Mouse (Mus musculus): ENCODE results near the gene Acsbg1. TPM values are rescaled to one million over a fixed set of nuclear protein-coding genes. Genes with fewer than 3 reads are reported as not detected.
"Not testable (repeated sequence)": the region's sequence is repeated elsewhere in the genome, so short reads cannot be mapped to it uniquely, and the experiment has no call there.

Acsbg1 gene
- total RNA-seq, 1 experiment, result 2.7 TPM

DNA sequence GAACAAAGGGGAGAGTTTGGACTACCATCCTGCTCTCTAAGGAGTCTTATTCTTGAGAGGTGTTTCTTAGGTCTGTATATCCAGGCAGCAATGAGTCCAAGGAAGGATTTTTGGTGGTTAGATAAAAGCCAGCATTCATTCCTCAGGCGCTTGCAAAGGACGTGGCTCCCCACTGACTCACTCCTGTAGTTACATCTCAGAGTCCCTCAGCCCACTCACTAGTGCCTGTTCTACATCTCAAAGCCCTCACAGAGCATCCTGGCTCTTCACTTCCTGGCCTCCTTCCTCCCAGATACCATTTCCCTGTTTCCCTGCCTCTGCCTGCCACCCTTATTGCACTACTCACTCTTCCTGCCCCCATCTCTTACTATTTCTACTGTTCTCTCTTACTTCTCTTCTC is 59.3 kb downstream of the Acsbg1 start:
- Histone ChIP-seq H3K4me3 (ENCODE audit: insufficient read depth in 1 of 2, low read depth in 1 of 2, low read length in 2 of 2, poor library complexity in 1 of 2, severe bottlenecking in 1 of 2) (no peak overlapping the region), H3K9me3 (ENCODE audit: control insufficient read depth, insufficient read depth, low read depth, low read length) (no peaks in the 10 kb centered on the region), H3K9ac (ENCODE audit: insufficient read depth, low read depth, low read length, poor library complexity, severe bottlenecking) (no peak overlapping the region), H3K4me1 (ENCODE audit: control insufficient read depth in 2 of 2, insufficient read depth in 2 of 2, low read length in 2 of 2, poor library complexity in 1 of 2) (no peaks in the 10 kb centered on the region), H3K27ac (ENCODE audit: insufficient read depth, low read depth, low read length, poor library complexity, severe bottlenecking) (no peak overlapping the region), H3K36me3 (ENCODE audit: control insufficient read depth, insufficient read depth, low read length, poor library complexity, severe bottlenecking) (peaks cover 46% of the 10 kb centered on the region)
- no peak for DNase-seq (ENCODE audit: low read depth, low spot score)
- in situ Hi-C loops (cut with MboI; ENCODE audit: low sequenced_read_pairs in 2 of 2, unreplicated experiment in 2 of 2), result no loop called here
- TF ChIP-seq CHD2 (IDR thresholded peaks at IDR 0.05; ENCODE audit: low read depth, low read length) (no peak), ZNF384 (IDR thresholded peaks at IDR 0.05; ENCODE audit: low read depth, low read length) (no peak), MAFK (IDR thresholded peaks at IDR 0.05; ENCODE audit: insufficient read depth, low read depth, low read length) (no peak), ZC3H11A (IDR thresholded peaks at IDR 0.05; ENCODE audit: borderline replicate concordance, low read depth, low read length) (no peak), HCFC1 (IDR thresholded peaks at IDR 0.05; ENCODE audit: borderline replicate concordance, insufficient read depth, low read length) (no peak)

DNA sequence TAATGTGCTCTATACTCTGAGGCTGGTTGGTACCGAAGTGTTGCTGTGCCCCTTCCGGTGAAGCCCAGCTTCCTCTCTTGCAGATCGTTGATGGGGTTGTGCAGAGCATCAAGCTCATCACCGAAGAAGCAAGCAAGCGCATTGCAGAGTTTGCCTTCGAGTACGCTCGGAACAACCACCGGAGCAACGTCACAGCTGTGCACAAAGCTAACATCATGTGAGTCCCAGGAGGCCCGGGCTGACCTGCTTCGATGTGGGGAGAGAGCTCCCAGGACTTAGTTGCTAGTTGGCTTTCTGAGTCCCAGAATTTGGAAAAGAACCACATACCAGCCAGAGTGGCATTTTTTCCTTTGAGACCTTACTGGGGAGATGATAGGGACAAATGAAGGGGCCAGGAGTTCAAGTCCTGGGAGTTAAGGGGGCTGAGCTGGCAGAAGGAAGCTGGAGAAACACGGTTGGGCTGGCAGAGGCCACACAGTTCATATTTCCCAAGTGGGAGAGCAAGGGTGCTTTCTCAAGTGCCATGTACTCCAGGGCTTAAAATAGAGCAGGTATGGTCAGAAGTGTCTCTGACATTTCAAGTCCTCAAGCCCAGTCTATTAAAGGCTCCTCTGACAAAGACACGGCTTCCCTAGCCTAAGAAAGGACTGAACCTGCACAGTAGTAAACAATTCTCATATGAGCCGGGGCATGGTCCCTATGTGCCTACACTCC is 64.8 kb downstream of the Acsbg1 start:
- in situ Hi-C loops (cut with MboI; ENCODE audit: low sequenced_read_pairs in 2 of 2, unreplicated experiment in 2 of 2), result no loop called here
- no peaks in the 10 kb centered on the region for H3K9me3 ChIP-seq (ENCODE audit: control insufficient read depth, insufficient read depth, low read depth, low read length)
- no peak overlapping the region for H3K9ac ChIP-seq (ENCODE audit: insufficient read depth, low read depth, low read length, poor library complexity, severe bottlenecking)
- no peak overlapping the region for H3K4me3 ChIP-seq (ENCODE audit: insufficient read depth in 1 of 2, low read depth in 1 of 2, low read length in 2 of 2, poor library complexity in 1 of 2, severe bottlenecking in 1 of 2)
- H3K4me1 ChIP-seq (ENCODE audit: control insufficient read depth in 2 of 2, insufficient read depth in 2 of 2, low read length in 2 of 2, poor library complexity in 1 of 2), result peaks cover 3 to 4% of the 10 kb centered on the region in 2 experiments; a peak in 2 of 4 replicates
- no peak for DNase-seq (ENCODE audit: low read depth, low spot score)
- H3K27ac ChIP-seq (ENCODE audit: insufficient read depth, low read depth, low read length, poor library complexity, severe bottlenecking), result no peak overlapping the region
- peaks cover 61% of the 10 kb centered on the region for H3K36me3 ChIP-seq (ENCODE audit: control insufficient read depth, insufficient read depth, low read length, poor library complexity, severe bottlenecking)
- TF ChIP-seq HCFC1 (IDR thresholded peaks at IDR 0.05; ENCODE audit: borderline replicate concordance, insufficient read depth, low read length) (no peak), ZC3H11A (IDR thresholded peaks at IDR 0.05; ENCODE audit: borderline replicate concordance, low read depth, low read length) (no peak), CHD2 (IDR thresholded peaks at IDR 0.05; ENCODE audit: low read depth, low read length) (no peak), ZNF384 (IDR thresholded peaks at IDR 0.05; ENCODE audit: low read depth, low read length) (no peak), MAFK (IDR thresholded peaks at IDR 0.05; ENCODE audit: insufficient read depth, low read depth, low read length) (no peak)

DNA sequence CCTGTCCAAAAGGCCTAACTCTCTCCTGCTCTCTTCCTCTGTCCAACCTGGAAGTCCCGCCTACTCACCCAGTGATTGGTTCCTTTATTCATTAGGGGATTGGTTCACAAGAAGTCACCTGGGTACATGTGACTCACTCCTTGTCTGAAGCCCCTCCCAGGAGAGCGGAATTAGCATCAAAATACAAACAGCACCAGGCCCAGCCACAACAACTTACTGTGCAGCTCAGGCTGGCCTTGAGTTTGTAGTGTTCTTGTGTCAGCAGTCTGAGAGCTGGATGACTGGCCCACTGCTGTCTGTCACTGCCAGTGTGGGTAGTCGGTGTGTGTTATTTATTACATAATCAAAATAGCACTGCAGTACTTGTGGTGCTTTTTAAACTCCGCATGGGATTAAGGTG is 68.0 kb downstream of the Acsbg1 start:
- H3K36me3 ChIP-seq (ENCODE audit: control insufficient read depth, insufficient read depth, low read length, poor library complexity, severe bottlenecking), result peaks cover 42% of the 10 kb centered on the region
- H3K9me3 ChIP-seq (ENCODE audit: control insufficient read depth, insufficient read depth, low read depth, low read length); in situ Hi-C loops (cut with MboI; ENCODE audit: low sequenced_read_pairs in 2 of 2, unreplicated experiment in 2 of 2); H3K9ac ChIP-seq (ENCODE audit: insufficient read depth, low read depth, low read length, poor library complexity, severe bottlenecking); H3K4me1 ChIP-seq (ENCODE audit: control insufficient read depth in 2 of 2, insufficient read depth in 2 of 2, low read length in 2 of 2, poor library complexity in 1 of 2): not testable (repeated sequence)
- peak overlapping the region in 1 of 2 experiments; percentile 62; a peak in 2 of 4 replicates for H3K4me3 ChIP-seq (ENCODE audit: insufficient read depth in 1 of 2, low read depth in 1 of 2, low read length in 2 of 2, poor library complexity in 1 of 2, severe bottlenecking in 1 of 2)
- peak; percentile 59 for DNase-seq (ENCODE audit: low read depth, low spot score)
- peak overlapping the region; percentile 51; the same call in 1 of the 2 replicates for H3K27ac ChIP-seq (ENCODE audit: insufficient read depth, low read depth, low read length, poor library complexity, severe bottlenecking)

DNA sequence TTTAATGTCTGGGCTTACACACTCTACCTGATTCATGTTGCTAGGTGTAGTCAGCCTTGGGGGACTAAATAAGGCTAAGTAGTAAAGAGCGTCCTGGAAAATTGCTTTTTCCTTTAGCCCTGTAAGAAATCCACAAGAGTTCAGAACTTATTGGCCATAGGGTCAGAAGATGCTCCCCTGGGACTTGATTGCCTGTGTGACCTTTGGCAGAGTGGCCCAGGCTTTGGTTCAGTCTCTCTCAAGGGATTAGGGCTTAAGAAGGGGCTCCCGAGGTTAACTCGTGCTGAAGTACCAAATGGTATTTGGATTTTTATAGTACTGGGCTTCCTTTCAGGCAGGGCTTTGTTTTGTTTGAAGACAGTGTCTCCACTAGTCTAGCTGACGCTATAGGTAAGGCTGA is 73.8 kb downstream of the Acsbg1 start:
- Histone ChIP-seq H3K36me3 (ENCODE audit: control insufficient read depth, insufficient read depth, low read length, poor library complexity, severe bottlenecking) (peaks cover 11% of the 10 kb centered on the region; the same call in 1 of the 2 replicates), H3K4me3 (ENCODE audit: insufficient read depth in 1 of 2, low read depth in 1 of 2, low read length in 2 of 2, poor library complexity in 1 of 2, severe bottlenecking in 1 of 2) (no peak overlapping the region), H3K9me3 (ENCODE audit: control insufficient read depth, insufficient read depth, low read depth, low read length) (no peaks in the 10 kb centered on the region), H3K4me1 (ENCODE audit: control insufficient read depth in 2 of 2, insufficient read depth in 2 of 2, low read length in 2 of 2, poor library complexity in 1 of 2) (0 out of 4 replicates have a peak, but pooled peaks cover 4 to 5% of the 10 kb centered on the region in 2 experiments), H3K27ac (ENCODE audit: insufficient read depth, low read depth, low read length, poor library complexity, severe bottlenecking) (no peak overlapping the region), H3K9ac (ENCODE audit: insufficient read depth, low read depth, low read length, poor library complexity, severe bottlenecking) (no peak overlapping the region)
- in situ Hi-C loops (cut with MboI; ENCODE audit: low sequenced_read_pairs in 2 of 2, unreplicated experiment in 2 of 2), result no loop called here
- DNase-seq (ENCODE audit: low read depth, low spot score), result no peak
- TF ChIP-seq MAFK (IDR thresholded peaks at IDR 0.05; ENCODE audit: insufficient read depth, low read depth, low read length), result no peak
- no peak for TF ChIP-seq CHD2 (IDR thresholded peaks at IDR 0.05; ENCODE audit: low read depth, low read length)
- TF ChIP-seq HCFC1 (IDR thresholded peaks at IDR 0.05; ENCODE audit: borderline replicate concordance, insufficient read depth, low read length), result no peak
- no peak for TF ChIP-seq ZNF384 (IDR thresholded peaks at IDR 0.05; ENCODE audit: low read depth, low read length)
- no peak for TF ChIP-seq ZC3H11A (IDR thresholded peaks at IDR 0.05; ENCODE audit: borderline replicate concordance, low read depth, low read length)

All from ES-E14 (cell line).